Mouse (Mus musculus) ES-CJ7 (cell line): ENCODE measurements around the gene Nav2.

Source experiments
- DNase-seq: peaks from one replicate; pipeline ENCODE4 v3.0.0; 2011; ENCODE audit warnings: low read depth, low spot score

Nav2 gene

DNA sequence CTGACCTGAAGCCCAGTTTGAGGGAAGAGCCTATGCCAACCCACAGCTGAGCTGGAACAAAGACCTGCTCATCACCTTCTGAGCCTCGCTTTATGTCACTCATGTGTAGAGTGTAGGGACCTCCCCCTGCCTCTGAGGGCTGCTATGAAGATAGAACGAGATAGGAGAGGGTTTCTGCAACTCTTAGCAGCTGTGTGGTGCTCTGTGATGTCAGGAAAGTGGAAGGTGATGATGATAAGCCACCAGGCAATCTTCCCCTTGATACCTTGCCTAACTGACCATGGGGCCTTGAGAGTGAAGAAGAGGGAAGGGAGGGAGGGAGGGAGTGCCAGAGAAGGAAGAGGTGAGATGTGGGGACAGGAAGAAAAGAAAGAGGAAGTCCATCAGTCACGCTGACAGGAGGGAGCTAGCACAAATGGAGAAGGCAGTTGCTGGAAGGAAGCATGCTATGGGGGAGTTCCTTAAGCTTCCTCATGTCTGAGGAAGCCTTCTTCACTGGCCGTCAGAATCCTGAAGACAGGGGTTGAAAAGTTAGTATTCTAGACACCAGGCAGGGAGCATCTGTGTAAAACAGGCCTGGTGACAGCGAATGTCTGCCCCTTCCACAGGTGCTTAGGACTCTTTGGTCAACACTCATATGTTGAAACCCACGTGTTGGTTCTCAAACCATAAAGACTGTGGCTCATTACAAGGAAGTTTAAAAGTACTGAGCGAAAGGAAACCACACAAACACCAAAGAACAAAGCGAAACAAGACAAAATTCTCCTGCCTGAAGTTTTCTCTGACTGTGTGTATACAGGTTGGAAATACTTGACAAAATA is at the start of gene Nav2:
Nav2 (plus strand) TSS at position 196 of the 821 bp plus-strand sequence.
- DNase-seq = no peak

DNA sequence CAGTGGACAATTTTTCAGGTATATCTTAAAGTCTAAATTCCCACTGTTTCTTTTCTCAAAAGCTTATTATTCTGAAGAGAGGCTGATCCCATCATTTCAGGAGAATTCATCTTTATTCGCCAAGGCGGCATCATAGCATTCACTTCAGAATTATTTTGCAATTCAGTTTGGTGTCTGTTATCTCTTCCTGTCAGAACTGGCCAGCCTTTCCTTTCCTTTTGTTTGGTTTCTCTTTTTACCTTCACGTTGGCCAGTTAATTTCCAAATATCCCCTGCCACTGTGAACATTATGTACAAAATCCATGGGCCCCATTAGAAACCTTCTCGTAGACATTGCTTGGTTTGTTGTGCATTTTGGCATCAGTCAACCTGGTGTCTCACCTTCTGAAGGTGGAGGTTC is 49.2 kb upstream of the Nav2 start:
- no peak for DNase-seq

GRCm38 (mm10) chr7:48860948-48861347 is 47.6 kb upstream of the Nav2 start:
- DNase-seq = no peak

- DNase-seq = no peak
These were observed 46.7 kb upstream of the Nav2 start for GRCm38 (mm10) chr7:48861796-48862195.

DNA sequence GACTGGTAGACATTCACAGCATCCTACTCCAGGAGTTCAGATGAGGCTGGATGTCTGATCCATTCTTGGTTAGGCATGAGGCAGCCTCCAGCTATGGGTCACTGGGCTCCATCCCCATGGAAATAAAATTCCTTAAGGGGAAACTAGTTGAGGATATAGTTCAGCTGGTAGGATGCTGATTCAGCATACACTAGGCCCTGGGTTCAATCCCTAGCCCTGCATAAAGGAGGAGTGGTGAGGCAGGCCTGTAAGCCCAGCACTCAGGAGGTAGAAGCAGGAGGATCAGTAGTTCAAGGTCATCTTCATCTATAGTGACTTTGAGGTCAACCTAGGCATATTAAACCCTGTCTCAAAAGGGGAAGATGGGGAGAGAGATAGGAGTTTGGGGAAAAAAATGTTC is 44.3 kb upstream of the Nav2 start:
- no peak for DNase-seq

DNA sequence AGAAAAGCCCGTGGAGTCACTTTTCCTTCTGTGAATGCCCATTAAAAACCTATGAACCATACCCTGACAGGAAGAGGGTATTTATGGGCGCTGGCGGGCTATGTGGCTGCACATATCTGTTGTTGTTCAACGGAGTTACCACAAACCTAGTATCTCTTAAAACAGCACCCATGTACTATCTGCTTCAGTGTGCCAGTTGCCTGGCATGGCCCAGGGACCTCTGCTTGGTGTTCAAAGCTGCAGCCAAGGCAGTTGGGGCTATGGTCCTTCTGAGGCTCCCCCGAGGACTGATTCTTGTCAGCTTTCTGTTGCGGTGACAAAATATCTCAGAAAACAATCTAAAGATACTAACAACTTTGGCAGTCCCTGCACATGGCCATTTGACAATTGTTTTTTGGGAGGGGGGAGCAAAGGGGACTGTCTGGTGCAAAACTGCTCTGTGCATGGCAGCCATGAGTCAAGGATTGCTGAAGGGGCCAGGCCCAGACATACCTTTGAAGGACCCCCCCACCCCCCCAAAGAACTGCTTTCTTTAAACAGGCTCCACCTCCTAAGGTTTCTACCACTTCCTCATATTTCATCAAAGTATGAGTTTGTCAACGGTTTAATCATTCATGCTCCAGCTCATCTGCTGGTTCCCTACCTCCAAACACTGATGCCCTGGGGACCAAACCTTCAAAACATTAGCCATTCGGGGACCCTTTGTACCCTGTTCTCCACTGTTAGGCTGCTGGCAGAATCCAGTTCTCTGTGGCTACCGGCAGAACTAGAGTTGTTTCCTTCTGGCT is 43.7 kb upstream of the Nav2 start:
- no peak for DNase-seq

DNA sequence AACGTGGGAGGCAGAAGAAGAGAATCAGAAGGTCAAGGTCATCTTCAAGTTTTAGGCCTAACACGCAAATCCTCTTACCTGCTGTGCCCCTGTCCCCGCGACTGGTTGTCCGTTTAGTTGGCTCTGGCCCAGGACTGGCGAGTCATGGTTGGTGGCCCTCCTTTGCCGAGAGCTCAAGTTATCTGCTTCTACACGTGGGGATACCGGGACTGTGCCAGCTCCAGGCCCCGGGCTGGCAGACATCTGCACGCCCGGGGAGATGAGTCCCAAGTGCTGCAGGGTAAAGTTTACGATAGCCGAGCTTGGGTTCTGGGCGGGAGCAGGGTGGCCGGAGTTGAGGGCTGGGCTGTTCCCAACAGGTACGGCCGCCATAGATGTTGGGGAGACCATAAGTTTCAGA is 40.9 kb upstream of the Nav2 start:
- no peak for DNase-seq

DNA sequence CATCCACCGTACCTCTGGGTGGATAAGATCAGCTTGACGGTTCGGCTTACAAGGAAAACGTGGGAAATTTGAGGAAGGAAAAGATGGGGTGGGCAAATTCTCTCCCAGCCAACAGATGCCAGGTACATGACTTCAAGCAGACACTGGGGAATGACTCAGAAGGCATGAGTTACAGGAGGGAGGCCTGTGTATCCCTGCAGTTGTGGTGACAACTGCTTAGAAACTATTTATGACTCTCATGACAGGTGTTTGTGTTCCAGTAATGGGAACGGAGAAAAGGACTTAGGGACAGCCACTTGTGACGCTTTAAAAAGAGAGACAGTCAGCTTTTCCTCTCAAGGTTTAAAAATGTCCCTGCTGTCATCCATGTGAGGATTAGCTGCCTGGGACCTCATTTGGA is 38.4 kb upstream of the Nav2 start:
- no peak for DNase-seq

- DNase-seq = no peak
These were observed 37.8 kb upstream of the Nav2 start for GRCm38 (mm10) chr7:48870579-48871180.

- DNase-seq = no peak
These were observed 37.2 kb upstream of the Nav2 start for GRCm38 (mm10) chr7:48871292-48871691.

GRCm38 (mm10) chr7:48875096-48875495 is 33.4 kb upstream of the Nav2 start:
- DNase-seq = no peak

DNA sequence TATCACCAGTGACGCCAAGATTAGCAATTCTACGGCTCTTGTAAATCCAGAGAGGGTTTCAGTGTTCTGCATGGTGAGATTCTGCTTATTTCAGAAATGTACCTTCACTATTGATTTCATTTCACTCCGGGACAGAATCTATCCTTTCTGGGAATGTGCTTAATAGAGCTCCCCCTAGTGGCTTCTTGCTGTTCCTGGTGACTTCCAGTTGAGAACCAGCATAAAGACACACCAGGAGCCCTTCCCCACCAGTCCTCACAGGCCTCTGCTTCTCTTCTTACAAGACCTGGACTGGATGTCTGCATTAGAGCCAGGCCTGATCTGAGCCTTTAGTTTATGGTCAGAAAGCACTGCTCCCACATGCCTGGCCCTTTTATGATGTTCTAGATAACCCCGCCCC is 32.0 kb upstream of the Nav2 start:
- DNase-seq = peak; percentile 77

GRCm38 (mm10) chr7:48877786-48878390 is 30.6 kb upstream of the Nav2 start:
- DNase-seq = no peak

- DNase-seq = no peak
These were observed 28.9 kb upstream of the Nav2 start for GRCm38 (mm10) chr7:48879574-48879973.

GRCm38 (mm10) chr7:48880591-48881481 is 27.7 kb upstream of the Nav2 start:
- DNase-seq = peak; percentile 96

DNA sequence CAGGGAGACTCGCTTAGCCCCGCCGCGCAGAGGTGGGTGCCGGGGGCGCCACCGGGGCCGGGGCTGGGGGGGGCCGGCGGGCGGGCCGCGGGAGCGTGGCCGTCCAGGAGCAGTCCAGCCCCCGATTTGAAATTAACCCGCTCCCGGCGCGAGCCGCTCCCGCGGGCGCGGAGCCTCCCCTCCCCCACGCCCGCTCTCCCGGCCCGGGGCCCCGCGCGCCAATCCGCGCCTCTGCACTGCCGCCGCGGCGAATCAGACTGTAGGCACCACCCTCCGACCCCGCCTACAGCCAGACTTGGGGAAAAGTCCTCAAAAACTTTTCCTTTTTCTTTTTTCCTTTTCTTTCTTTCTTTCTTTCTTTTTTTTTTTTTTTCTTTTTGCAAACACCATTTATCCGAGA is 27.0 kb upstream of the Nav2 start, which contains the start of gene E2f8:
E2f8 (minus strand) TSS at position 111 of the 400 bp plus-strand sequence.
- DNase-seq = peak; percentile 64

- DNase-seq = peak; percentile 34
These were observed 26.4 kb upstream of the Nav2 start for GRCm38 (mm10) chr7:48881971-48882609.

- DNase-seq = no peak
These were observed 24.8 kb upstream of the Nav2 start for GRCm38 (mm10) chr7:48883525-48884265.

DNA sequence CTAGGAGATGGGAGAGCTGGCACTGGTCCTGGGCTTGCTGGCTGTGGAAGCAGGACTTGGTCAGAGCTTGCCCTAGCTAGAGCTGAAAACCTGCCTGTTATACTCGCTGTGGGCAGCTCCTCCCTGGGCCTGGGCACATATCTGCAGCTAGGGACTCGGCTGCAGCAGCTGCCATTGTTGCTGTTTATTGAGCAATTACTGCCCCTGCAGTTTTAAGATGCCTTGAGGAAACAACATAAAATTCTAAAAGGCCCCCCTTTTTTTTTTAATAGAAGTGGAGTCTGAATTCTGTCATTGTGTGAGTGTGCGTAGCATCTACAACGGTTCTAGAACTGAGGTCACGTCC is 24.3 kb upstream of the Nav2 start:
- no peak for DNase-seq

DNA sequence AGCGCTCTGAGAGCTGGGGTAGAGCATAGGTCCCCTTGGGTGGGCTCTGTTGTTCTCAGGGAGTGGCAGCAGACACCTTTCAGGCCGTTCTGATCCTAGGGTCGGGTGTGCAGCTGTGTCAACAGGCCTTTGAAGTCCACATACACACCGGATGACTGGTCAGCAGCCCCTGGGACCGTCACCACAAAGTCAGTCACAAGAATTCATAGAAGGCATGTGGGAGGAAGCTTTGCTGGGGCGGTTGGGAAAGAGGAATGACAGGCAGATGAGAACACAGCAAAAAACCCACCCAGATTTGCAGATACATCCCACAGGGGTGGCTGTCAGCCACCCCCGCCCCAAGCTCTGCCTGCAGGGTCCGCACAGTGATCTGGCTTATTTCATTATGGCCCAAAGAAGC is 20.5 kb upstream of the Nav2 start:
- no peak for DNase-seq
